Mouse (Mus musculus): ENCODE measurements around the gene Clec2l.

DNA sequence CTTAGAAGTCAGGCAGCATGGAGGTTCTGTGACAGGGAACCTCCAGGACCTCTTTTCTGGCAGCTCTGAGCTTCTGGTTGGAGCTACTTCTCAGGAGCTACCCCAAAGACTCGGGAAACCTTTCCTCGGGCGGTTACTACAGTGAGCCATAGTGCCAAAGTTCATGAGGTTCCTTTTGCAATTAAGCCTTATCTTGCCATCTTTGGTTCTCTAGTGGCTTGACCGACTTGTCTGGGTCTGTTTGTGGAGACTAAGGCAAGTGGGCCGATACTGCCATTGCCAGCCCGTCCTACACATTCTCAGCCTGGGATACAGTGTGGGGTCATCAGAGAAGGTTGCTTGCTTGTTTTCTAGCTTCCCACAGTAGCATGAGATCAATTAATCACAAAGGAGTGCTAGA is 29.7 kb downstream of the Clec2l start:
- no peak for TF ChIP-seq MAX (IDR thresholded peaks at IDR 0.05)
- TF ChIP-seq CTCF (IDR thresholded peaks at IDR 0.05; ENCODE audit: control insufficient read depth, insufficient read depth, insufficient read length) = no peak
- no peak for TF ChIP-seq MYOD1 (IDR thresholded peaks at IDR 0.05; ENCODE audit: control insufficient read depth, insufficient read length, low read depth)
- no peak for TF ChIP-seq CEBPB (IDR thresholded peaks at IDR 0.05; ENCODE audit: low read depth)
